Mouse (Mus musculus) C2C12 (cell line): ENCODE measurements at regions not wholly inside any gene's neighbourhood (a gene's known extent, or its start where the extent isn't known, plus 50 kb on each side); places are given as distances from the start of the nearest gene placed in this dataset.

Experiments
- CEBPB ChIP-seq: IDR thresholded peaks from one replicate; pipeline ENCODE4 v1.6.1; 2011; ENCODE audit warnings: low read depth, mild to moderate bottlenecking, control low read depth, moderate library complexity
- CTCF ChIP-seq: IDR thresholded peaks from one replicate; pipeline ENCODE4 v1.5.1; 2011; ENCODE audit not compliant: control insufficient read depth, insufficient read depth, insufficient read length
- MAX ChIP-seq: IDR thresholded peaks from one replicate; pipeline ENCODE4 v1.6.1; 2011; ENCODE audit warnings: mild to moderate bottlenecking, control low read depth
- USF1 ChIP-seq: IDR thresholded peaks from one replicate; pipeline ENCODE4 v1.6.1; 2011; ENCODE audit warnings: low read depth, mild to moderate bottlenecking, control low read depth, moderate library complexity

- TF ChIP-seq CTCF (no peak), MAX (no peak), CEBPB (no peak), USF1 (no peak)
Observed at GRCm38 (mm10) chr10:17561977-17562376, 161.0 kb upstream of the Cited2 start.
